Mouse (Mus musculus): Measurements from ENCODE around the gene Srbd1. TPM values are rescaled to one million over a fixed set of nuclear protein-coding genes. Genes with fewer than 3 reads are reported as not detected.

Gene Srbd1
- total and polyA plus RNA-seq, 3 experiments: 8.9 to 33.3 (median 26.6) TPM

DNA sequence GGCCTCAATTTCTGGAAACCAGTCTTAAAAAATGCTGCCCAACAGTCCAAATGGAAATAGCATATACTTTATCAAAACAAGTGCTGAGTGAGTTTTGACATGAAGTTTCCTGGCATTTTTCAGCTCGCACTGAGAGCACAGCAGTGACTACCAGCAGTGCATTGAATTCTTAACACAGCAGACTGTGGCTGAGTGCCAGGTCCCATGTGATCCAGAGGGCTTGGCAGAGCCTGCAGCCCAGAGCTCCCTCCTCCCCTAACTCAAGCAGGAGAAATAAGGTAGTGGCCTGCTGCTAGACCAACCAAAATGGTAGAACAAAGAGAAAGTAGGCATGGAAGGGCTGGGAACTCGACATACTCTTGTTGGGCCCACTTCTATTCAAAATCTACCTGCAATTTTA lies 149.2 kb downstream of the Srbd1 start:
- peaks cover 61% of the 10 kb centered on the region for H3K36me3 ChIP-seq (replicated peaks)
- no peak for DNase-seq (ENCODE audit: low spot score)
- no peak for TF ChIP-seq POLR2AphosphoS5 (IDR thresholded peaks at IDR 0.05; ENCODE audit: insufficient replicate concordance, low read depth, low read length)
- no peak for TF ChIP-seq CTCF (IDR thresholded peaks at IDR 0.05; ENCODE audit: low read depth, low read length)
- no peak for TF ChIP-seq TAL1 (conservative IDR thresholded peaks at IDR 0.05; ENCODE audit: low read depth, low read length)
- no peak for TF ChIP-seq GATA2 (IDR thresholded peaks at IDR 0.05; ENCODE audit: borderline replicate concordance, low read depth, low read length)
- TF ChIP-seq GATA1 (IDR thresholded peaks at IDR 0.05; ENCODE audit: borderline replicate concordance, low read length): no peak

DNA sequence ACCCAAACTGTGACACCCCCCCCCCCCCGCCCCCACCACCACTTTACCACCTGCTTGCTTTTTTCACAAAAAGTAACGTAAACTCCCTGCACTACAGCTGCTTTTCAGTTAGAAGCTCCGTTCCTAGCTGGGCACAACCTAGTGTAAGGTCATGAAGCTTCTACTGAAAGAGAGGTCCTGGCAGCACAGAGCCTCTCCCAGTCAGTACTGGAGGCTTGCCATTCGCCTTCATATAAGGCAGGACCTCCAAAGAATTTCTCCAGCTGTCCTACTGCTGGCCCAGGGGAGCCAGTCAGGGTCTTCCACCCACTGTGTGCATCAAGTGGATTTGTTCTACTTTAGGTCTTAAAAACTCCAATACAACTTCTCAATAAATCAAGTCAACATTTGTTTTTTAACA lies 149.9 kb downstream of the Srbd1 start:
- ATAC-seq (ENCODE audit: extremely low read depth, insufficient number of reproducible peaks, low FRiP score, poor library complexity, severe bottlenecking) (no peak), DNase-seq (ENCODE audit: low spot score) (no peak)
- peaks cover 59% of the 10 kb centered on the region for H3K36me3 ChIP-seq (replicated peaks)
- H3K27me3 ChIP-seq (ENCODE audit: insufficient read depth, low read length): no peaks in the 10 kb centered on the region
- no peaks in the 10 kb centered on the region for H3K4me1 ChIP-seq (ENCODE audit: insufficient read depth, low read depth, low read length)
- TF ChIP-seq GATA2 (IDR thresholded peaks at IDR 0.05; ENCODE audit: borderline replicate concordance, low read depth, low read length) (no peak), CTCF (IDR thresholded peaks at IDR 0.05; ENCODE audit: low read depth, low read length) (no peak)
- H3K9me3 ChIP-seq (replicated peaks): no peaks in the 10 kb centered on the region
- no peak overlapping the region for H3K4me3 ChIP-seq (ENCODE audit: low read depth, low read length)

More for the DNA sequence above, 149.2 kb downstream of the Srbd1 start:
- no peaks in the 10 kb centered on the region for H3K27me3 ChIP-seq (ENCODE audit: insufficient read depth, low read length)
- no peaks in the 10 kb centered on the region for H3K4me1 ChIP-seq (ENCODE audit: insufficient read depth, low read depth, low read length)
- no peak for ATAC-seq (ENCODE audit: extremely low read depth, insufficient number of reproducible peaks, low FRiP score, poor library complexity, severe bottlenecking)
- no peaks in the 10 kb centered on the region for H3K9me3 ChIP-seq (replicated peaks)
- H3K4me3 ChIP-seq (ENCODE audit: low read depth, low read length): no peak overlapping the region

DNA sequence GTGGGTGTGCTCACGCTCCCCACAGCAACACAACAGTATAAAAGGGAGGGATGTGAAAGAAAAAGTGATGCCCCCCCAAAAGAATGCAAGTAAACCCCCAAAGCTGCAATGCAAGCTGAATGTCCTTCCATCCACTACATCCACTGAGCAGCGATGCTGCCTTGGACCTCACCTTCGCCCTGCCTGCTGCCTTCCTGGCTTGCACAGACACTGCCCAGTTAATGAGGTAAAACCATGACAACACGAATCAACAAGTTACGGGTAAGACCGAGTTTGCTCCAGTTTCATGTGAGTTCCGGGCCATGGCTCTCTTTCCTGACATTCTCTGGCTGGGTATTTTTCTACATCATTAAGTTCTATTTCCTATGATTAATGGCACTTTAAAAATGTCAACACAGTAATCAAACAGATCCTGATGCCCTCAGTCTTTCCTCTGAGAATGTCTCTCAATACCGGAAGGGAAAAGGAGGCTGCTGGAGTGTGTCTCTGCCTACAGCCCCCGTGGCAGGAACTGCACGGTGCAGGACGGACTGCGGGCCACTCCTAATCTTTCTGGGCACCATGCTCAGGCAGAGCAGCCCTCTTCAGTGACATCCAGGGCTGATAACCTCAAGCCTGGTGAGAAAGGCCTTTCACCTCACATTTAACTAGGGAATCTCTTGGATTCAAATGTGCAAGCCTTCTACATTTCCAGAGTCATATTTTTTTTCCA lies 155.8 kb downstream of the Srbd1 start:
- 0 out of 2 replicates have a peak, but pooled peaks cover 7% of the 10 kb centered on the region for H3K4me1 ChIP-seq (ENCODE audit: insufficient read depth, low read depth, low read length)
- H3K36me3 ChIP-seq (replicated peaks): peaks cover 69% of the 10 kb centered on the region
- ATAC-seq (ENCODE audit: extremely low read depth, insufficient number of reproducible peaks, low FRiP score, poor library complexity, severe bottlenecking): no peak
- TF ChIP-seq CTCF (IDR thresholded peaks at IDR 0.05; ENCODE audit: low read depth, low read length) (no peak), GATA1 (IDR thresholded peaks at IDR 0.05; ENCODE audit: borderline replicate concordance, low read length) (no peak), POLR2AphosphoS5 (IDR thresholded peaks at IDR 0.05; ENCODE audit: insufficient replicate concordance, low read depth, low read length) (no peak), TAL1 (conservative IDR thresholded peaks at IDR 0.05; ENCODE audit: low read depth, low read length) (no peak), GATA2 (IDR thresholded peaks at IDR 0.05; ENCODE audit: borderline replicate concordance, low read depth, low read length) (no peak)
- no peaks in the 10 kb centered on the region for H3K9me3 ChIP-seq (replicated peaks)
- DNase-seq (ENCODE audit: low spot score): no peak
- no peak overlapping the region for H3K4me3 ChIP-seq (ENCODE audit: low read depth, low read length)
- no peaks in the 10 kb centered on the region for H3K27me3 ChIP-seq (ENCODE audit: insufficient read depth, low read length)

DNA sequence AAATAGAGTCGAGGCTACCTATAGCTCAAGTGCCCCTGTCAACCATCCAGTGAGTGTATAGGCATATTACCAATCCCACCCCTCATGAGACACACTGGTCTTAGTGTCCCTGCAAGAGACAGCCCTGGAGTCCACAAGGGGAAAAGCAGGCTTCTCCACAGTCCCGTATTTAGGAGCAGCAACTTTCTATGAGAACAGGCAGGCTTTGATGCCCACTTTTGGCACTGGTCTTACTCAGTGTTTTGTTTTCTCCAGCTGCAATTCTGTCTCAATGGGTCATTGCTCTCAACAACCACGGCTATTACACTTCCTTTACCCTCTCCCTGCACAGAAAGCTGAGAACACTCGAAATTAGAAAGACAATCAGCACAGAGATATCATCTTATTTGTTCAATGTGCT lies 157.4 kb downstream of the Srbd1 start:
- ATAC-seq (ENCODE audit: extremely low read depth, insufficient number of reproducible peaks, low FRiP score, poor library complexity, severe bottlenecking) (no peak), DNase-seq (ENCODE audit: low spot score) (no peak)
- H3K9me3 ChIP-seq (replicated peaks): no peaks in the 10 kb centered on the region
- no peak for TF ChIP-seq POLR2AphosphoS5 (IDR thresholded peaks at IDR 0.05; ENCODE audit: insufficient replicate concordance, low read depth, low read length)
- TF ChIP-seq GATA2 (IDR thresholded peaks at IDR 0.05; ENCODE audit: borderline replicate concordance, low read depth, low read length): no peak
- no peak overlapping the region for H3K4me3 ChIP-seq (ENCODE audit: low read depth, low read length)
- peaks cover 66% of the 10 kb centered on the region for H3K36me3 ChIP-seq (replicated peaks)
- no peaks in the 10 kb centered on the region for H3K27me3 ChIP-seq (ENCODE audit: insufficient read depth, low read length)
- 0 out of 2 replicates have a peak, but pooled peaks cover 7% of the 10 kb centered on the region for H3K4me1 ChIP-seq (ENCODE audit: insufficient read depth, low read depth, low read length)

DNA sequence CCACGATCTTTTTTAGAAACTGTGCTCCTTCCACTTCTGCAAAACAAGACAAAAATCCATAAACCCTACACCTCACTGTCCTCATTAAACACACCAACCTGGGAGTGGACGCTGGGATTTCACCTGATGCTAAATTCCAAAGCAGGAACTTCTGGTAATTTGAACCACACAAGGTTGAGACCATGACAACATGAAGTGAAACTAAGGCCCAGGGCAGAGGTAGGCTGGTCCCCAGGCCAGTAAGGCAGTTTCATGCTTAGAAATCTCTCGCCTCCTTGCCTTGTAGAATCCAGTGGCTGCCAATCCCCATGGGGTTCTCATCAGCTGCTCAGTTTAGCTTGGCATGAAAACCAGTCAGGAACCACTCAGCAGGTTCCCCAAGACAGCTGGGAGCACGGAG lies 158.4 kb downstream of the Srbd1 start:
- H3K36me3 ChIP-seq (replicated peaks): peaks cover 61% of the 10 kb centered on the region
- no peaks in the 10 kb centered on the region for H3K9me3 ChIP-seq (replicated peaks)
- TF ChIP-seq POLR2AphosphoS5 (IDR thresholded peaks at IDR 0.05; ENCODE audit: insufficient replicate concordance, low read depth, low read length) (no peak), GATA2 (IDR thresholded peaks at IDR 0.05; ENCODE audit: borderline replicate concordance, low read depth, low read length) (no peak), GATA1 (IDR thresholded peaks at IDR 0.05; ENCODE audit: borderline replicate concordance, low read length) (no peak), TAL1 (conservative IDR thresholded peaks at IDR 0.05; ENCODE audit: low read depth, low read length) (no peak), CTCF (IDR thresholded peaks at IDR 0.05; ENCODE audit: low read depth, low read length) (no peak)
- no peak for DNase-seq (ENCODE audit: low spot score)
- no peak for ATAC-seq (ENCODE audit: extremely low read depth, insufficient number of reproducible peaks, low FRiP score, poor library complexity, severe bottlenecking)
- 0 out of 2 replicates have a peak, but pooled peaks cover 7% of the 10 kb centered on the region for H3K4me1 ChIP-seq (ENCODE audit: insufficient read depth, low read depth, low read length)
- H3K27me3 ChIP-seq (ENCODE audit: insufficient read depth, low read length): no peaks in the 10 kb centered on the region
- no peak overlapping the region for H3K4me3 ChIP-seq (ENCODE audit: low read depth, low read length)

DNA sequence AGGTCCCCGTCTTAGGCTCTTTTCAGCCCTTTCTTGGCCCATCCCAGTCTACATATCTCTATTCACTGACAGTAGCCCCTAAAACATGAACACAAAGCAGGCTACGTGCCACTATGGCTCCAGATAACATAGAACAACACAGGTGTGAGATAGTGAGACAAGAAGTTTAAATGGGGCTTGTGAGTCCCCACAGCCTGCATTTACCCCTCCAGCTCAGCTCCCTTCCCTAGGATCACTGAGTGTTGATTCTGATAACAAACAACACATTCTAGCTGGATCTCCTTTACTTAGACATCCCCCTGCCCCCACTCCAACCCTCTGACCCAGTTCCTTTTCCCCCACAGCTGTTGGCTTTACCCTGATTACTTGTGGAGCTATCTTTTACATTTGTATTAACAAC lies 158.8 kb downstream of the Srbd1 start:
- no peaks in the 10 kb centered on the region for H3K27me3 ChIP-seq (ENCODE audit: insufficient read depth, low read length)
- H3K36me3 ChIP-seq (replicated peaks): peaks cover 61% of the 10 kb centered on the region
- ATAC-seq (ENCODE audit: extremely low read depth, insufficient number of reproducible peaks, low FRiP score, poor library complexity, severe bottlenecking) (no peak), DNase-seq (ENCODE audit: low spot score) (no peak)
- H3K4me1 ChIP-seq (ENCODE audit: insufficient read depth, low read depth, low read length): 0 out of 2 replicates have a peak, but pooled peaks cover 7% of the 10 kb centered on the region
- no peaks in the 10 kb centered on the region for H3K9me3 ChIP-seq (replicated peaks)
- TF ChIP-seq TAL1 (conservative IDR thresholded peaks at IDR 0.05; ENCODE audit: low read depth, low read length) (no peak), POLR2AphosphoS5 (IDR thresholded peaks at IDR 0.05; ENCODE audit: insufficient replicate concordance, low read depth, low read length) (no peak), GATA2 (IDR thresholded peaks at IDR 0.05; ENCODE audit: borderline replicate concordance, low read depth, low read length) (no peak), GATA1 (IDR thresholded peaks at IDR 0.05; ENCODE audit: borderline replicate concordance, low read length) (no peak)
- H3K4me3 ChIP-seq (ENCODE audit: low read depth, low read length): no peak overlapping the region
